Mouse (Mus musculus): Measurements from ENCODE around the gene Rnf41. TPM values are rescaled to one million over a fixed set of nuclear protein-coding genes. Genes with fewer than 3 reads are reported as not detected.

Rnf41 gene
- polyA plus RNA-seq (2016; fragmentation: Nextera tagmentation; extraction: Ambion mirVana), result 14.2 and 14.8 TPM in 2 replicates

DNA sequence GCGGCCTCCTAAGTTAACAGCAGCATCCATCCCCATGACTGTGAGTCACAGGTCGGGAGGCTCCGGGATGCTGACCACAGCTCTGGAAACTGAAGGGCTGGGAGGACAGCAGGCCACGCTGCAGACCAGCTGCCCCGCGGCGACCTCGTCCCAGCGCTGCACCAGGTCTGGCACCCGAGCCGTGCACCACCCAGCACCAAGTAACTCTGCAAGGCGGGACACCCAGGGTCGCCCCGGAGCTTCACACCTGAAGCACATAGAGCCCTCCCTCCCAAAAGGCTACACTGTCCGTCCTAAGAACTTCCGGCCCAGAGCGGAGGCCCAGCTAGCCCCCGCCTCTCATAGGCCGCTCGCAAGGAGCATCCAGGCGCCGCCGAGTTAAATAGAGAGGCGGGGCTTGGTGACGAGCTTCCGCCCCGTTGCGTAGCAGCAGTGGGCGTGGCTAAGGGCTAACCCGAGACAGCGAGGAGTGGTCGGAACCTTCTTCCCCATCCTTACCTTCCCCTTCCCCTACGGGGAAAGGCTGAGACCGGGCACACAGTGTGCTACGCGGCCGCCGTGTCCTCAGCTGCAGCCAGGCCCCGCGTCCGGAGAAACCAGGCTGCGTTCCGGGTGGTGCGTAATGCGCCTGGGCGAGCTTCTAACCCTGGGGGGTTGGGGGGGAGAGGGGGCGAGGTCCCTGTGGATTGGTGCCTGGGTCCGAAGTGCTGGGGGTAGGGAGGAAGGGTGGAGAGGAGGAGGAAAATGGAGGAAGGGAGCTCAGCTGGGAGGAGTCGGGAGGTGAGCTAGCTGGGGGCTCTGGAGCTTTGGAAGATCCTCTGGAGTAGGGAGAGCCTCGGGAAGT lies at the start of gene Rnf41, which contains the start of gene Nabp2:
Rnf41 (plus strand) TSS at position 447 of the 844 bp plus-strand sequence.
Nabp2 (minus strand) TSS at position 282 of the 844 bp plus-strand sequence.
- peak within 1 kb of the TSS; percentile 97 for H3K4me2 ChIP-seq
- peaks cover 46% of the 10 kb centered on the region for H3K36me3 ChIP-seq
- no peaks in the 10 kb centered on the region for H3K9me3 ChIP-seq (replicated peaks)
- peak; percentile 85 for ATAC-seq
- peak within 1 kb of the TSS; percentile 98 for H3K4me3 ChIP-seq
- peaks cover 68% of the 10 kb centered on the region for H3K4me1 ChIP-seq
- no peaks in the 10 kb centered on the region for H3K27me3 ChIP-seq (replicated peaks)
- peak within 1 kb of the TSS; percentile 95 for H3K9ac ChIP-seq
- WGBS (ENCODE audit: insufficient replicate concordance), result under 1% methylated on average over 50 of the region's 50 CpGs
- peak within 1 kb of the TSS; percentile 88 for H3K27ac ChIP-seq

- no peak for ATAC-seq
- Histone ChIP-seq H3K36me3 (peaks cover 92% of the 10 kb centered on the region), H3K27me3 (replicated peaks) (no peaks in the 10 kb centered on the region), H3K4me1 (peaks cover 9% of the 10 kb centered on the region), H3K27ac (no peak overlapping the region), H3K4me2 (no peak overlapping the region), H3K4me3 (no peak overlapping the region), H3K9ac (no peak overlapping the region), H3K9me3 (replicated peaks) (no peaks in the 10 kb centered on the region)
- 82% methylated on average over 6 of the region's 6 CpGs for WGBS (ENCODE audit: insufficient replicate concordance)
Observed at GRCm38 (mm10) chr10:128361836-128362235, 49.6 kb upstream of the Rnf41 start.

DNA sequence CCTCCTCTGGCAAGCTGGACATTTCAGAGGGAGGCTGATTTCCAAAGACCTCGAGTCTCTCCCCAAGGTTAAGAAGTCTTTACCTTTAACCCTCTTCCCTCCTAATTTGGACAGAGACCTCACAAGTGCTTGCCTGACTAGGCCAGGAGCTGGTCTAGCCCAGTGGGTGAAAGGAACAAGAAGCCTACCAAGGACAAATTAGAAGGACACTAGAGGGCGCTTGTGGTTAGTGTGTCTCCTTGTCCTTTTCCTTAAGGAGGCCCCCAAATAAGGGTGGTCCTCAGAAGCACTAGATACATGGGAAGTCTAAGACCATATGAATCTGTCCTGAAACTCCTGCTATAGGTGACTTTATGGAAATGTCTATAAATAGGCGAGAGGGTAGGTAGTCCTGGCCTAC lies 48.9 kb upstream of the Rnf41 start:
- Histone ChIP-seq H3K4me2 (no peak overlapping the region), H3K27ac (no peak overlapping the region), H3K9me3 (replicated peaks) (no peaks in the 10 kb centered on the region), H3K4me1 (peaks cover 16% of the 10 kb centered on the region), H3K4me3 (no peak overlapping the region), H3K27me3 (replicated peaks) (no peaks in the 10 kb centered on the region), H3K36me3 (peaks cover 84% of the 10 kb centered on the region), H3K9ac (no peak overlapping the region)
- WGBS (ENCODE audit: insufficient replicate concordance), result 45% methylated on average over 3 of the region's 3 CpGs
- no peak for ATAC-seq

DNA sequence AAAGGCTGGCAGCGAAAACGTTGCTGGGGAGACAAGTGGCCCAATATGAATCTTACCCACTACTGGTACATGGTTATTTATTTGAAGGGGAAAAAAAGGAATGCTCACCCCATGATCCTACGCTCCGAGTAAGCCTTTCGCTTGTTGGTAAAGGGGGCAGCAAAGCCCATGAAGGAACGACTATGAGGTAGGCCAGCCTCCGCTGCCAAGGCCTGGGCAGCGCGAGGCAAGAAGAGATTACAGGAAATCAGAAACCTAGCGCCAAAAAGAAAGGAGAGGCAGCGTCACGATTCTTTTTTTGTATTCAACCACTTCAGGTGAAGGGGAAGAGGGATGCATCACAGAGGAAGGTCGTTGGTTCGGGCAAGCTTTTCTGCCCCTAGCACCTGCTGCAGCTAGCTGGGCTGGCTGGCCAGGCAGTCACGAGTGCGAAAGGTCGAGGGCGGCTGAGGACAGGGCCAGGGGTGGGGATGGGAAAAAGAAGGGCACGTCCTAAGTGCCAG lies 43.5 kb upstream of the Rnf41 start:
- peak overlapping the region; percentile 81 for H3K9ac ChIP-seq
- ATAC-seq, result no peak
- WGBS (ENCODE audit: insufficient replicate concordance), result 23% methylated on average over 19 of the region's 19 CpGs

GRCm38 (mm10) chr10:128368402-128369217 lies 42.8 kb upstream of the Rnf41 start, which contains the start of gene Coq10a:
Gene Coq10a (minus strand): TSS chr10:128368997.
- peak; percentile 89 for ATAC-seq
- peaks cover 24% of the 10 kb centered on the region for H3K36me3 ChIP-seq
- H3K9ac ChIP-seq, result peak within 1 kb of the TSS; percentile 81
- peak within 1 kb of the TSS; percentile 76 for H3K4me3 ChIP-seq
- H3K4me1 ChIP-seq, result peaks cover 47% of the 10 kb centered on the region
- WGBS (ENCODE audit: insufficient replicate concordance), result 2% methylated on average over 86 of the region's 87 CpGs
- H3K4me2 ChIP-seq, result peak within 1 kb of the TSS; percentile 96
- peak within 1 kb of the TSS; percentile 90 for H3K27ac ChIP-seq
- no peaks in the 10 kb centered on the region for H3K9me3 ChIP-seq (replicated peaks)
- no peaks in the 10 kb centered on the region for H3K27me3 ChIP-seq (replicated peaks)

More for the DNA sequence above, 43.5 kb upstream of the Rnf41 start:
- peaks cover 30% of the 10 kb centered on the region for H3K36me3 ChIP-seq
- no peaks in the 10 kb centered on the region for H3K9me3 ChIP-seq (replicated peaks)
- peak overlapping the region; percentile 76 for H3K4me3 ChIP-seq
- H3K4me1 ChIP-seq, result peaks cover 40% of the 10 kb centered on the region
- H3K27ac ChIP-seq, result peak overlapping the region; percentile 90
- H3K4me2 ChIP-seq, result peak overlapping the region; percentile 96
- H3K27me3 ChIP-seq (replicated peaks), result no peaks in the 10 kb centered on the region

DNA sequence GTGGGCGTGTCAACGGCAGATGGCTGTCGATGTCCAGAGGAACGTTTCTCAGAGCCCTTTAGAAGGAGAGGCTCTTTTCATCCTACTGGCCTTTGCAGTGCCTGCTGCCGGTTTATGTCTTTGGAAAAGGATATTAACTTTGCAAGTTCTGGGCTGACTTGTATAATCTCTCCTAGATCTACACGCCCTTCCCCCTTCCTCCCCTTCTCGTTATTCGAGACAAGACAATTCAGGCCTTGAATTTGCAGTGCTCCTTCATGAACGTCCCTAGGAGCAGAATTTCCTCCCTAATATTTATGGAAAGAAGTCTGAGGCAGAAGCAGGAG lies 42.3 kb upstream of the Rnf41 start:
- peaks cover 48% of the 10 kb centered on the region for H3K4me1 ChIP-seq
- 7% methylated on average over 9 of the region's 9 CpGs for WGBS (ENCODE audit: insufficient replicate concordance)
- peaks cover 19% of the 10 kb centered on the region for H3K36me3 ChIP-seq
- peak overlapping the region; percentile 76 for H3K4me3 ChIP-seq
- no peak for ATAC-seq
- no peaks in the 10 kb centered on the region for H3K27me3 ChIP-seq (replicated peaks)
- peak overlapping the region; percentile 81 for H3K9ac ChIP-seq
- H3K27ac ChIP-seq, result peak overlapping the region; percentile 90
- peak overlapping the region; percentile 96 for H3K4me2 ChIP-seq
- no peaks in the 10 kb centered on the region for H3K9me3 ChIP-seq (replicated peaks)

DNA sequence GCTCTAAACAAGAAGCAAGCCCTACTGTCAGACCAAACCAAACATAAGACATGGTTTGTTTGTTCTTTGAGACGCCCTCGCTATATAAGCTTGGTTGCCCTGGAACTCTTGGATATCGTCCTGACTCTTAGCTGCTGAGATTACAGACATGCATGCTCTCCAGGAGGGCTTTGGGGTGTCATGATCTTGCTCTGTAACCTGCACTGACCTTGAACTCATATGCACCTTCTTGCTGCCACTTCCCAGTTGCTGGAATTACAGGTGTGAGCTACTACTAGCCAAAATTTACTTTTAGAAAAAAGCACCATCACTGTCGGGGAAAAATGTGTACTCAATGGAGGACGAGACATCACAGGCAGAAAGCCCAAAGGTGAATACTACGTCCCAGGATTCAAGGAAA lies 41.9 kb upstream of the Rnf41 start:
- Histone ChIP-seq H3K36me3 (peaks cover 15% of the 10 kb centered on the region), H3K27me3 (replicated peaks) (no peaks in the 10 kb centered on the region), H3K27ac (peak overlapping the region; percentile 90), H3K9ac (peak overlapping the region; percentile 81), H3K4me1 (peaks cover 48% of the 10 kb centered on the region), H3K4me3 (peak overlapping the region; percentile 76), H3K9me3 (replicated peaks) (no peaks in the 10 kb centered on the region), H3K4me2 (peak overlapping the region; percentile 96)
- 72% methylated on average over 6 of the region's 6 CpGs for WGBS (ENCODE audit: insufficient replicate concordance)
- ATAC-seq, result no peak

DNA sequence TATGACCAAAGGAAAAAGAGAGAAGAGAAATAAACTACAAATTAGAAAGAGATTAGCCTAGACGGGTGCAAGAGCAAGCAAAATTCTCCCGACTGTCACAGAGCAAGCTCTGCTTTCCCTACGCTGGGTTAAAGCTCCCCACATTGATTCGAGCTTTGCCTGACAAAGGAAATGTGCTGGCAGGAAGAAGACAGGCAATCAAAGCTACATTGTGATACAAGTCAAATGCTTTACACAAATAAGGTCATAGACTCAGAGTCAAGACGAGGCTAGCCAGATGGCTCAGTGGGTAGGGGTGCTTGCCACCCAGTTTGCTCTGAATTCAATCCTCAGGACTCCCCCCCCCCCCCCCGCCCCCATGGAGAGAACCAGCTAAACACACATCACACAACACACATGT lies 41.4 kb upstream of the Rnf41 start:
- H3K27me3 ChIP-seq (replicated peaks), result no peaks in the 10 kb centered on the region
- 70% methylated on average over 5 of the region's 6 CpGs for WGBS (ENCODE audit: insufficient replicate concordance)
- H3K27ac ChIP-seq, result no peak overlapping the region
- no peak overlapping the region for H3K9ac ChIP-seq
- ATAC-seq, result no peak
- peaks cover 48% of the 10 kb centered on the region for H3K4me1 ChIP-seq
- no peak overlapping the region for H3K4me3 ChIP-seq
- H3K36me3 ChIP-seq, result peaks cover 11% of the 10 kb centered on the region
- no peaks in the 10 kb centered on the region for H3K9me3 ChIP-seq (replicated peaks)
- H3K4me2 ChIP-seq, result 0 out of 2 replicates have a peak overlapping the region, but pooled peaks have one; percentile 96

DNA sequence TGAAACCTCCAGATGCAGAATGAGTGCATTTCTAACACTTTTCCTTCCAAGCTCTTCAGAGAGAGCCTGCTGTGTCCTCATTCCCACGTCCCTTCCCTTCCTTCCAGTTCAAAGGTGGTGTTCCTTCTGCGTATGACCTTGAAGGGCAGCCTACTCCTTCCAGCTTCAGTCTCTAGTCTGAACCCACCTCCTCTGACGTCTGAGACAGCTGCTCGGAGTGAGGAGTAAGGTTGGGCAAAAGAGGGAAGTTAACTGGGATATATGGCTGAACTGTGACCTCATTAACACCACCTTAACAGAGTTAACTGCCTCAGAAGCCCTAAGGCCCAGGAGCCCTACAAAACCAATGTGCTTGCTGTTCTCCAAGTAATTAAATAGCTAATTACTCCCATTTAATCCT lies 40.9 kb upstream of the Rnf41 start:
- Histone ChIP-seq H3K4me2 (no peak overlapping the region), H3K9me3 (replicated peaks) (no peaks in the 10 kb centered on the region), H3K4me1 (peaks cover 50% of the 10 kb centered on the region), H3K27me3 (replicated peaks) (no peaks in the 10 kb centered on the region), H3K9ac (no peak overlapping the region), H3K4me3 (no peak overlapping the region), H3K27ac (no peak overlapping the region), H3K36me3 (peaks cover 6% of the 10 kb centered on the region)
- 52% methylated on average over 4 of the region's 4 CpGs for WGBS (ENCODE audit: insufficient replicate concordance)
- no peak for ATAC-seq

DNA sequence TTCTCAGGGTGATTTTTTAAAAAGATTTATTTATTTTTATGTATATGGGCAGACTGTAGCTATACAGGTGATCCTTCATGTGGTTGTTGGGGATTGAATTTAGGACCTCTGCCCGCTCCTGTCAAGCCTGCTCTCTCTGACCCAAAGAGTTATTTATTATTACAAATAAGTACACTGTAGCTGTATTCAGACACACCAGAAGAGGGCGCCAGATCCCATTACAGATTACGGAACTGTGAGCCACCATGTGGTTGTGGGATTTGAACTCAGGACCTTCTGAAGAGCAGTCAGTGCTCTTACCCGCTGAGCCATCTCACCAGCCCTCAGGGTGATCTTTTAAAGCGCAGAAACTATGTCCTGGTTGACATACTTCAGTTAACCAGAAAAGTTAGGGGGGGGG lies 39.3 kb upstream of the Rnf41 start:
- Histone ChIP-seq H3K9me3 (replicated peaks) (no peaks in the 10 kb centered on the region), H3K4me3 (no peak overlapping the region), H3K9ac (no peak overlapping the region), H3K4me1 (peaks cover 50% of the 10 kb centered on the region), H3K27me3 (replicated peaks) (no peaks in the 10 kb centered on the region), H3K4me2 (no peak overlapping the region), H3K27ac (no peak overlapping the region), H3K36me3 (no peaks in the 10 kb centered on the region)
- 73% methylated on average over 5 of the region's 5 CpGs for WGBS (ENCODE audit: insufficient replicate concordance)
- ATAC-seq, result no peak

- H3K36me3 ChIP-seq, result peaks cover 1% of the 10 kb centered on the region
- ATAC-seq, result no peak
- no peak overlapping the region for H3K4me2 ChIP-seq
- H3K4me1 ChIP-seq, result peaks cover 50% of the 10 kb centered on the region
- H3K27me3 ChIP-seq (replicated peaks), result no peaks in the 10 kb centered on the region
- H3K9ac ChIP-seq, result no peak overlapping the region
- H3K27ac ChIP-seq, result peak overlapping the region; percentile 57
- H3K9me3 ChIP-seq (replicated peaks), result no peaks in the 10 kb centered on the region
- WGBS (ENCODE audit: insufficient replicate concordance), result 57% methylated on average over 6 of the region's 6 CpGs
- H3K4me3 ChIP-seq, result no peak overlapping the region
Observed at GRCm38 (mm10) chr10:128372989-128373748, 38.3 kb upstream of the Rnf41 start.

Measured in liver, embryonic 12.5 days (tissue).